Mouse (Mus musculus) naive thymus-derived CD4-positive, alpha-beta T cell, adult 2 months (primary cell): ENCODE data around the gene Wrb.

Source experiments
- DNase-seq: peaks from one replicate; pipeline ENCODE4 v3.0.0-alpha.2; 2011; ENCODE audit warnings: low read depth

Wrb gene

DNA sequence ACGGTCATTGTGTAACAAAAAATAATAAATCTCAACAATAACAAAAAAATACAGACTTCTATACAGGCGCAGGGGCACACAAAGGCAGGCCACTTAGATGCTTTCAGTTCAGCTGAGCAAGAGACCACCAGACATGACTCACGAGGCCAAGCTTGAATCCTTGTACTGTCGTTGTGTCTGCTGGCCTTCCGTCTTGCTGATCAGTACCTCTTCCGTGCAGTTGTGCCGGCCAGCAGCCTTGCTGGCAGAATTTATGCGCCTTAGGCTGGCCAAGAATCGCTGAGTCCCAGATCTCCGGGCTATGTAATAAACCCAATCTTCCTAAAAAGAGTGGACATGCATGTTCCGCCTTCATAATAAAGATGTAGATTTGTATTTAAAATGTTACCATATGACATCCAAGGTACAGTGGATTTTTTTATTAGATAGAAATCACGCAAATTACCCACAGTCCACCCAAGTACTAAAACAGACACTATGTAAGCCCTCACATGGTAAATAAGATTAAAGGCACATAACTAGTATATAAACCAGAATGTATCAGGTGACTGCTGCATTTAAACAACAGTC lies 13.4 kb downstream of the Wrb start:
- no peak for DNase-seq

DNA sequence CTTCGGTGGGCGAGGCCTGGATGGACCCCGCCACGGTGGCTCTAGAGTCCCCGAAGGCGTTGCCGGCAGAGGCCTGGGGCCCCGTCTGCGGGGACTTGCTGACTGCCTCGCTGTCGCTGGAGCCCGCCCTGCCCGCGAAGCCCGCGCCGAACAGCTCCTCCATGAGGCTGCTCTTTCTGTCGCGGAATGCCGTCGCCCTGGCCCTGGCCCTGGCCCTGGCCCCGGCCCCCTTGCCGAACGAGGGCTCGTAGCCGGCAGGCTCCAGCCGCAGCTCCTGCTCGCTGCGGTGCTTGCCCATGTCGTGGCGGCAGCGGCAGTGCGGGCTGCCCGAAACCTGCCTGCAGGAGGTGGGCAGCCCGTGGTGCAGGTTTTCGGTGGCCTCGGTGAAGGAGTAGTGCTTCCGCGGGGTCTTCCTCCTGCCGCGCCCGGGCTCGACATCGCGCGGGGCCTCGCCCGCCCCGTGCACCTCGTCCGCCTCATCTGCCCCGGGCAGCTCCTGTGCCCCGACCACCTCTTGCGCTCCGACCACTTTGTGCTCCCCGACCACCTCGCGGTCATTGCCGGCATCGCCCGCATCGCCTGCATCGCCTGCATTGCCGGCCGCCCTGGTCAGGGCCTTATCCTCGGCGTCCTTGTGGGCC lies 14.0 kb downstream of the Wrb start:
- peak; percentile 48 for DNase-seq

DNA sequence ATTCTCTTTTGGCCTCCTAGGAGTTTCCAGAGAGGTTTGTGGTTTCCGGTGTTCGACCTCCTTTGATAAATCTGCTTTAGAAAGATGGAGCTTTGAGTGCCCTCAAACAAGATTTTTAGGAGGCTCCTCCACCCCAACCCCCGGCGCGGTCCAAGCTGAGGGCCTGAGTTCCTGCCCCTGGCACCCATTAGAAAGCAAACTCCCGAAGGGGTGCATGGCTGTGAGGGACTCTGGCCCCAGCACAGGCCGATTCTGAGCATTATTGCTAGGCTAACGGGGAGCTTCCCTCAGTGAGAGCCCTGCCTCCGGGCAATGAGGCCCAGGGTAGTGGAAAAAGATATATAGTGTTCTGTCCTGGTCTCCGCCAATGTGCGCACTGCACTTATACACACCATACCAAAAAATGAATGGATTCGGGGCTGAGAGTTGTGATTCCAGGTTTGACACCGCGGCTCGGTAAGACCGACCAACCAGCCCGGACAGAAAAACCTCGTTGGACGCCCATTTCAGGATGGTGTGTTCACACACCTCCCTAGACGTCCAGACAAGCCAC lies 14.7 kb downstream of the Wrb start:
- no peak for DNase-seq

DNA sequence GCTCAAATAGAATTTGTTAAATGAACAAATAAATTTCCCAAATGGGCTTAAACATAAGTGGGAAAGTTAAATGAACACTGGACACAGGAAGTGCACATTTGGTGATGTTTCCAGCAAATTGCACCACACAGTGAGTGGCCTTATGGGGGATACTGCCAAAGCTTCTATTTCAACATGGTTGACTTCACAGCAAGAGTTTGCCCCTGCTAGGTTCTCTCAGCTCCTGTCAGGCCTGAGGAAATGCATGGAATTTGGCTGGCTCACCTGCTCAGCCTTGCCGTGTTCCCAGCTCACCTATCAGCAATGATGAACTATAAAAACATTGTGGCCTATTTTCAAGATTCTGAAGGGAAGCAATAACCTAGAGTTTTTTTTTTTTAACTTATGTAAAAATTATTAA lies 15.7 kb downstream of the Wrb start:
- no peak for DNase-seq

DNA sequence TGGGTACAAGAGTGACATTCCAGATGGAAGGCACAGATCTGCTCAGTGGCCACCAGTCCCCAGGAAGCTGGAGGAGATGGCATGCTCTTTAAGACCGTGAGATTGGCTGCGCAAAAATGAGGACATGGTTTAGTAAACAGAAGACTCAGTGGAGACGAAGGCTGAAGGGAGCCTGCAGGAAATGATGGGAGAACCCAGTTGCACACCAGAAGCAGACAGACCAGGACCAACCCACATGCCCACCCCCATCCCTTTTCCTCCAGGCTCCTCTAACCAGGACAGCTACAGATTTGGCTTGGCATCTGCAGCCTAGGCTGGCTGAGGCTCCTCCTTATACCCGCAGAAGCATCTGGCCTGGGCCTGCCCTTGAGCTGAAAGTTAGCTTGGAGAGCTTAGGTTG lies 16.1 kb downstream of the Wrb start:
- DNase-seq = no peak

DNA sequence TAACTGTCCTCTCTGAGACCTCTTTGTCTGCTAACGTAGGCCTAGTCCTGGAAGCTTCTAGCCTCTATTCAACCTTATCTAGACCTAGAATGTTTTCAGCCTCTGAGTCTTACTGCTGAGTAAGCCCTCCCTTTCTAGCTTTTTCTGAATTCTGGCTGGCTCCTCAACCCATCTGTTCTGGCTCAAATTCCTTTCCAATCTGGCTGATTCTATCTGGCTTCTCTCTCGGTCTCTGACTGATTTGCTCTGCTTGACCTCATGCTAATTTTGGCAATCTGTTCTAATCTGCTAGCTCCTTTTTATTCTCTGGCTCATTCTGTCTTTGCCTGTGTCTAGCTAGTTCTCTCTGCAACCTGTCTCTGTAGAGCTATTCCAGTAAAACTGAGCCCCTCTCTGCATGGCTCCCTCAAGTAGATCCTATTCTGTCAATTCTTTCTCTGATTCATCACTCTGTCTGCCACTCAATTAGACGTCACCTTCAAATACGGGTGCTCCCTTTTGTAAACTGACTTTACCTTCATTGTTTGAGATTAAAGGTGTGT lies 20.6 kb downstream of the Wrb start:
- no peak for DNase-seq

DNA sequence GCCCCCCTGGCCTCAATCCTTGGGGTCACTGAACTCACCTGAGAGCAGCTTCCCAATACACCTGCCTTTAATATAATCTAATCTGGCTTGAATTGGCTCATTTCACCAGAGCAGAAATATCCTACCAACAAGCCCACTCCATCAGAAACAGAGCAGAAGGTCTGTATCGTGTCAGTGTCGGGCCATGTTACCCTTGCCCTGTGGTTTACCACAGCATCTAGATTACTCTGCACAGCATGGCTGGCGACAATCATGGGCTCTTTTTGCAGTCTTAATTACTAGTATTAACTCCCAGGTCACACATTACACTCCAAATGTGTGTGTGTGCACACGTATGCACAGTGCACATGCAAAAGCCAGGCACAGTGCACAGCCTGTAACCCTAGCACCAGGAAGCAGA lies 23.6 kb downstream of the Wrb start:
- no peak for DNase-seq

DNA sequence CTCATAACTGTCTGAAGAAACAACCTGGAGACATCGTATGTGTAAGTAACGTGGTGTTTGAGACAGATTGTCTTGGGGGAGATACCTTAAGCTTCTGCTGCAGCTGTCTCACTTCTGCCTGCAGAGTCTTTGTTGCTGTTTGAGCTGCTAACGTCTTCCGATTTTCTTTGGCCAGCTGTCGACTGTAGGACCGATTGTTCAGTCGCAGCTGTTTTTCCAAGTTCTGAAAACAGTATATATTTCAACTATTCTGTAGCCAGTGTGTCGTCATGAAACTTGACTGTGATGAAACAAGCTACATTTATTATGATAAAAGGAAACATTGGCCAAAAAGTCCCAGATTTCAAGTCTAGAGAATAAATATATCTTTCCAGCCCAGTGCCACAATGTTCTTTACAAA lies 28.4 kb downstream of the Wrb start:
- DNase-seq = no peak

DNA sequence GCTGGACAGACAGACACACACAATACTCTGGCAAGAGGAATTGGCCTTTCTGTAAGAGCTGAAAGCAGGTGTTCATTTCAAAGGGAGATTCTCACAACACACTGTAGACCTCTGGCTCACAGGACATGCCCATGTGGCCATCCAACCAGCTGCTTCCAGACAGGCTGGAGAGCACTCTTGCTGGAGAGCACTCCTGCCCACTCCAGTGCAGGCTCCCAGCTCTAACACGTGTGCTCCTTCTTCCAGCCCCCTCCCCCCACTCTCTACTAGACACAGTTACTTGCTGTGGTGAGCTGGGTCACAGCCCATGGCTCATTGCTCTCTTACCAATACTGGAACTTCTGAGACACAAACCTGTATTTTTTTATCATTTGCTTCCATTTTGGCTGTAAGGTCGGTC lies 30.2 kb downstream of the Wrb start:
- no peak for DNase-seq

DNA sequence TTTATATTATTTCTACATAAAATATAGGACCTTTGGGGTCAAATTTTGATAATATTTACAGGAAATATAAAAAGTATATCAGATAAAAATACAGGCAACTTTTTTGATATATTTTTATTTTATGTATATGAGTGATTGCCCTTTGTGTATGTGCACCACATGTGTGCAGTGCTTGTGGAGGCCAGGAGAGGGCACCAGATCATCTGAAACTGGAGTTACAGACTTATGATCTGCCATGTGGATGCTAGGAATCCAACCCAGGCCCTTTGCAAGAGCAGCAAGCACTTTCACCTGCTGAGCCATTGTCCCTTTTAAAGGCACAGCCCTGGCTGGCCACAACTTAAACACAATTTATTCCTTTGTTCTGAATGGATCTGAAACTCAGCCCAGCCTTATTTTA lies 33.9 kb downstream of the Wrb start:
- no peak for DNase-seq

DNA sequence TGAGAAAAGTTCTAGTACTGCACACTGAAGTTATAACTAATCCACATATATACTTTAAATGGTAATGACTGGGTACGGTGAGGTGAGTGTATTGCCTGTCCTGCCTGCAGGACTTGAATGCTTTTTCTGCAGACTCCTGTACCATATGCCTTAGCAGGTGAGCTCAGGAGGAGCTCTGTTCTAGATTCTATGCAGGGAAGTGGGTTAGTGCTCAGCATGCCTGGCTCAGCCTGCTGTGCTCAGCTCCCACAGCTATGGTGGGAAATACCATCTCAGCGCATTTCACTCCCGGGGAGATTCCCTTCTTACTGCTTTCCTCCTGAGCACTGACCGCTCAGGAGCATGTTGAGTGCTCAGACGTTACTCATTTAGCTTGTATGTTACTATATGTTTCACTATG lies 42.4 kb downstream of the Wrb start:
- no peak for DNase-seq

DNA sequence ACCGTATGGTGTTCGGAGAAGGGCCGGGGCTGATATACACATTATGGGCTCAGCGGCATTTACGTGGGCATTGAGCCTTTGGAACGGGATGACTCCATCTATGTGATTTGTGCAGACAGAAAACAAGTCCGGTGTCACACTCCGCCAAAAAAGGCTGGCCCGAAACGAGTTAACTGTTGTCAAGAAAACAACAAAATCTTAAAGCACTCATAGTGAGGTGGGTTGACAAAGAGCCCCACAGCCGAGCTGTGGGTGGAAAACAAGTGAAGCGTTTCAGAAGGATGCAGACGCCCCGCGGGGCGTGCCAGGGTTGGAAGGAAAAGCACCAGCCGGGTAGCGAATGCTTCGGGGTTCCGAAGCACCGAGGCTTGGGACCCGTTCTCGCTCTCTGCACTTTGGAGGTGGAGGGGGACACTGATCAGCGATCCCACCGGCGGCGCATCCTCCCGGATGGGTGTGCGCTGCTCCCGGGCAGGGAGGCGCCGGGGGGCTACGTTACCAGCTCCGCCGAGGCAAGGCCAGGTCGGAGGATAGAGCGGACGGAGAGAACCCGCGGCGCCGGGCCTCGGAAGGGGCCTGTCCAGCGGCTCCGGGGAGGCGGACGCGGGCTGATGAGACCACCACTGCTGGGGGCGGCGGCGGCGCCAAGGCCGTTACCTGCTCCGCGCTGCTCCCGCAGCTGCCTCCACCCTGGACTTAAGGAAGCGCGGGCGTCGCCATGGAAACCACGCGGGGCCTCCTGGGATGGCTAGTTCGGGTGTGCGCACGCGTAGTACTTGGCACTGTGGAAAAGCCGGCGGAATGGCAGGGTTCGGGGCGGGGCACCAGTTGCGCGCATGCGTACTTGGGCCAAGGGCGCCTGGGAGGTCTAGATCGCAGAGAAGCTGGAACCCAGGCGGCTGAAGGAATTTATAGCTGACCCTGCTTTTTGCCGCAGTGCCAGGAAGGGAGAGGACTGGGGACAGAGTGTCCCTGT lies 46.6 kb downstream of the Wrb start, which contains the start of gene Lca5l:
TSS of gene Lca5l (minus strand) at position 741 of the 976 bp plus-strand sequence.
- peak; percentile 94 for DNase-seq

DNA sequence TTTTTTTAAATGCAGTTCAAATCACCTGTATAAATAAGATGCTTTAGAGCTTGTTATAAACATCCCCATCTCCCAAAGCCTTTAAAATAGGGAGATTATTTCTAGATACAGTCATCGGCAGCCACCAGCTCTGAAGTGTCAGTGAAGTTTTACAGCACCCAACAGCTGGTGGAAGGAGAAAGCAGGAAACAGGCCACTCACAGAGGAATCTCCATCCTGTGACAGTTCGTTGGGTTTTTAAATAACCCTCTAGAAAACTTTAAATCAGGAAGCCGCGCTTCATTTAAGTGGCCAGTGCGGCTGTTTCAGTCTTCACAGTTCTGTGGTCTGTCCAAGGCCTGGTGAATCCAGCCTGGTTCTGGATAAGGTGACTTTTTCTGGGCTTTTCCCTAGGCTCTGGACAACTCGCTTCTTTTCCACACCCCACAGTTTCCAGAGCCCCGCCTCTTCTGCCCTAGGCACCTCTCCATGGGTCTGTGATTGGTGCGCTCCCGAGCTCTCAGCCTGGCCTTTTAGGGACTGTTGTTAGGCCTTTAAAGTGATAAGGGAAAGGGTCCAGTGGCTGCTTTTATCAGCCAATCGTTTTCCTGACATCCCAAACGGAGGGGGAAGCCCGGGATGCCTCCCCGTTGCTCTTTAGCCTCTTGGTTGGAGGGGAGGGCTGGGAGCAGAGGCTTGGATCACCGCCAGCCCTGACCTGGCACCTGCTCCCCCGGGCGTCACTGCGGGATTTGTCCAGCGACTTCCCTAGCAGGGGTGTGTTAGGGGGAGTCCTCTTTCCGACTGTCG lies 54.9 kb downstream of the Wrb start, which contains the start of gene Sh3bgr:
TSS of gene Sh3bgr (plus strand) at position 538 of the 789 bp plus-strand sequence.
- no peak for DNase-seq

DNA sequence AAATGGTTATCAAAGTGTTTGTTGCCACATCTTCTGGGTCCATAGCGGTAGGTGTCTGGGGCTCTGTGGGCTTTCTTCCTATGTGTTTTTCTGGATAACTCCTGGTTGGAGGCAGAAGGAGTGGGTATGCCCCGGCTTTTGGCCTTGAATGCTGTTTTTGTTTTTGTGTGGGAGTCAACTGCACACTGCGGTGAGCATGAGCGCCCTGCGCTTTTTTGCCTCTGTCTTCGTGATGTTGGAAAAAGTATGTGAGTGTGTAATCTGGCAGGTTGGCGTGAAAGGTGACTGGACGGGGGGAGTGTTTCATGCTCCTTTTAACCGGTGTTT lies 55.5 kb downstream of the Wrb start:
- DNase-seq = no peak

DNA sequence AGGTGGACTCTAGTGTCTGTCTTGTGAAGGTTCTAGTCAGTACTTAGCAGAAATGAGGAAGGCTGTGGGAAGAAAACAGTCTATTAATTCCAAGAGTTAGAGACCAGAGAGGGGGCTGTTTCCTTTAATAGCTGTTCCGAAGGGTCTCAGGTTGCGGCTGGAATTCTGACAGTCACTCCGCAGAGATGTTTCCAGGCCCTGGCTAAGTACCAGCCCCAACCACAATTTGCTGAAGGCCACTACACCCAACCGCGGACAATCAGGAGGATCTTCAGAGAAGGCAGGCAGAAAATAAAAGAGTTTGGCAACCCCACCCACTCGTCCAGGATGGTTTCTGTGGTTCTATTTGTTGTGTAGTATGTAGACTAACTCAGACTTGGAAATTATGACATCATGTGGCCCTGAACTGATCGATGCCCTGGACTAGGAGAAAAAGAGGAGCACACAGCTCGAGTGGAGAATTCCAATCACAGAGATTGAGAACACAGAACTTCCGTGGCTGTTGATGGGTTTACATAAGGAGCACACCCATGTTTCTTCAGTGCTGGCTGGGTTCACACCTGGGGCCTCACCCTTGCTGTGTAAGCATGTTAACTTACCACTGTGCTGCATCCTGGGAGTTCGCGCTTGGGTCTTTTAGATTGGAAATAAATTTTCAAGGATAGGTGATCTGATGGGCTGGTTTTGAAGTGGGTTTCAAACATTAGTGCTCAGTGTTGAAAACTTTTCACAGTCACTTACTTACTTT lies 56.5 kb downstream of the Wrb start:
- no peak for DNase-seq
